Mouse (Mus musculus) kidney, postnatal 14 days (tissue): ENCODE measurements around the gene Dqx1.

Experiments
- DNase-seq: peaks from one replicate; pipeline ENCODE4 v3.0.0; 2022; ENCODE audit warnings: mixed read lengths

Dqx1 gene

DNA sequence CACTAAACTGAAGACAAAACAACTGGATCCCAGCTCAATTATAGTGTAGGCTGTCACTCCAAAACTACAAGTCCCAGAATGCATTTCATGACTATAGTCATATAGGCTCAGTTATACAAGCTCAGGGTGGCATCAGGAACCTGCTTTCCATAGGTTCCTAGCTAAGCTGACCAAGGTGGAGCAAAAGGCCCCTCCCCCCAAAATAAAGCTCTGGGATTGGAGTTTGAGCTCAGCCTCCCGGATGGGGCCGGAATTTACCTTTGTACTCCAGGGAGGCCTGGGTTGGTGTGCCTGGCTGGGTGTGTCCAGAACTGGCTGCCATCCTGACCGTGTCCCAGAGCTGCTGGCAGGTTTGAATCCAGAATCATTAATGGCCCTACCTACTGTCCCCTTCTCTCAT, at the start of gene Dqx1:
Gene Dqx1, plus strand, starts transcription at position 55 of the 400 bp plus-strand sequence.
- peak; percentile 87 for DNase-seq

DNA sequence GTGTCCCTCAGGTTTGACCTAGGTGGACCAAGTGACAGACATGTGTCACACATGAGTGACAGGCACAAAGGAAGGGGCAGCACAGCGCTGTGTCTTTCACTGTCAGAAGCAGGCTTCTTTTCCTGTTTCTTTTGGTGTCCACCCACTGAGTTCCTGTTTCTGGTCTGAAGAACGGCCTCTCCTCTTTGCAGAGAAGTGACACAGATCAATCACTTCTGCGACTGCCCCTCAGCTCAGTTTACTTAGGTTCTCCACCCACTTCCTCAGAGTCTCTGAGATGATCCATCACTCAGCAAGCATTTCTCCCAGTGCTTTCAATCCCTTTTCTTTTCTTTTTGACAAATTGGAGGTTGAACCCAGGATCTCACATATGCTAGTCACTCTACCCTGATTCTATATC, 49.0 kb upstream of the Dqx1 start:
- no peak for DNase-seq

DNA sequence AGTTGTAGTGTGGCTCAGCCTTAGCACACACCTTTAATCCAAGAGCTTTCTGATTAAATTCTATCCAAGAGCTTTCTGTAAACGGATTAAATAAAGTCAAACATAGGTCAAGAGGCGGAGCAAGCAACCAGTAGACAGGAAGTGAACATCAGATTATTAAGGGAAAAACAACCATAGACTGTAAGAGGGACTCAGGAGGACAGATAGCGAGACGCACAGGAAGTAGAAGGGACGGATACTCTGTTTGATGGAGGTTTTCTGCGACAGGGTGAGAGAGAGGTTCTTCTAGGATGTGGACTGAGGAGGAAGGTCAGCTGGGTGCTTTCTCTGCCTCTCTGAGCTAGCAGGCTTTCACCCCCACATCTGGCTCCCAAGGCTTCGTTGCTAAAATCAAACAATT, 47.6 kb upstream of the Dqx1 start:
- DNase-seq = no peak

DNA sequence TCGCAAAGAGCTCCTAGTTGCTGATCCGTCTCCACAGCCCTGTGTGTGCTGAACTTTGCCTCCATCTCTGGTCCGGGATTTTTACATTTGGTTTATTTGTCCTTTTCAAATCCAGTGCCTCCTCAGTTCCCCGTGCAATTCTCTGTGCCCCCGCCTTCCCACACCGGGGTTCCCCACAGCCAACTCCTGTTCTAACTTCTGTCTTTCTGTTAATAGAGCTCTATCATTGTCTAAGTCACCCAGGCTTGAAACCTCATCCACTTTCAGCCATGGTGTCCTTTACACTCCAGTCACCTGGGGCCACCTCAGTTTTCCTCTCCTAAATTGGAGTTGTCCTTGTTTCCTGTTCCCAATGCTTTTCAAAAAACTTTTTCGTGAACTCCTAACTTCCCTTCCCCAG, 46.4 kb upstream of the Dqx1 start:
- no peak for DNase-seq

DNA sequence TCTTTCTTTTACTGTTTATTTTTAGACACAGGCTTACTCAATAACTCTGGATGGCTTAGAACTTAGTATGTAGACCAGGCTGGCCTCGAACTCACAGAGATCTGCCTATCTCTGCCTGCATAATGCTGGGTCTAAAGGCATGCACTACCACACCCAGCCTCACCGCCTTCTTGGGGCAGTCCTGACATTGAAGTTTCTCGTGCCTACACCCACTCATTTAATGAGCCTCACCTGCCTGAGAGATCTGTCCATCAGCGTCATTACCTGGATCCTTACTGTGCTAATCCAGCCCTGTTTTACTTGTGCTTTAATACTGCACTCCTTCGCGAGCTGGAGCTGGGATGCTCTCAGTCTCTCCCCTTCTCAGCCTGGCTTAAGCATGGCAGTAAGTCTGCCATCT, 45.9 kb upstream of the Dqx1 start:
- no peak for DNase-seq

DNA sequence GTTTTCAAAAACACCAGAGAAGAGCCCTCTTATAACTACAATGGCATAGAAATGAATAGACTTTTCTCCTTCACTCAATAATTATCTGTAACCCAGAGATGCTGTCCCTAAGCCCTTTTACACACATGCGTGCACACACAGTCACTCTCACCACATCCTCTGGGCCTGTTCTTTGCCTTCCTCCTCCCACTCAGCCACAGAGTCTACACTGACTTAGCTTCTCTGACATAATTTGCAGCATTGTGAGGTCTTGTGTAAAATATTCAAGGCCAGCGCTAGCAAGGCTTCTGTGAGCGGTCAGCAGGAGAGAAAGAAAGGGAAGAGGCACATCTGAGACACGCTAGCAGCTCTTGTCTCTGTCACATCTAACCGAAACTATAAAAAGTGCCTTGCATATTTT, 44.2 kb upstream of the Dqx1 start:
- DNase-seq = no peak

DNA sequence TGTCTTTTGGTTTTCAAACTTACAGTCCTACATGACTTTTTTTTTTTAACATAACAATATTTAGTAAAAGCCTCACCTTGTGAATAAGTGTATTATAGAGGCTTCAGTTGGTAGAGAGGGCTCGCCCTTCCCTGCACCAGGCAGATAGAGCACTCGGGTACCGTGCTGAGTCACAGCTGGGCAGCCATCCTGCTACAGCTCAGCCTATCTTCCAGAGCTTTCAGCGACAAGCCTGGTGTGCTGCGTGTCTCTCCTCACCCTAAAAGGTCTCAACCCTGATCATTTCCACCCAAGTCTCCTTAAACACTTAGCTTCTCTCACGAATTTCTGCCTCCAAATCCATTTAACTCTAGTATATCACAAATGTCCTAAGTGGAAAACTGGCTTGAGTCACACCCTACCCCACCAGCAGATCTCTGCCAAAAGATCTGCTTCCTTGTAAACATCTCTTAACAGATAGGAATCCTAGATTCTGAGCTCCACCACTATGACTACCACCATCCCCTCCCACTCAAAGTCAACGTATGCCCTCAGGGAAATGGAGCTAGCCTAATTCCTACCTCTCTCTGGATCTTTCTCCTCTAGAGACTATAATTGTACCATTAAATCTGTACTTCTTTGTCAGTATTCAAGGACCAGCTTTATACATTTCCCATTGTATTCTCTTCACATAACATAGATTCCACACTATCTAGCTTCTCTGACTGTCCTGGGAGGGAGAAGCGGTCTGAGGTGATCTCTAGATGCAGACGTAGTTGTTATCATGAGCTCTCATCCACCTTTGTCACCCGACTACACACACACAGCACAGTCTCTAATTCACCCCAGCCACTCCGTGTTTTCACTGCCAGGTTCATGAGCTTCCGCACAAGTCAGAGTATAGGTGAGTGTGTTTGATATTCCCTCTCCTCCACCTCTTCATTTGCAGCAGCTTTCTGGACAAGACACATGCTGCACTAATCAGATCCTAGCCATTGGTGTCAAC, 42.9 kb upstream of the Dqx1 start:
- DNase-seq = no peak

DNA sequence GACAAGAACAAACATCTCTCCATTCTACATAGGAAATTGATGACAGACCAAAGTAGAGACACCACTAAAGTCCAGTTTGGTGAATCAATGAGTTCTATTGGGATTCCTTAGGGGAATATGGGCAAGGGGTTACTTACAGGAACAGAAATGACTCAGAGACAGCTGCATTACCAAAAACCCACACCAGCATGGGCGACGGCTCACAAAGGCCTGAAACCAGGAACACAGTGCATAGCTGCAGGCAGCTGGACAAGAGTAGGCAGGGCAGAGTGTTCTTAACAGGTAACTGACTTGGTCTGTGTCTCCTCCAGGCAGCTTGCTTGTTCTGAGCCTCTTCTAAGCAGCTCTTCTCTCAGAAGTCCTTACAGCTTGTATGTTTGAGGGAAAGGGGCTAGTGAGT, 41.9 kb upstream of the Dqx1 start:
- DNase-seq = no peak

DNA sequence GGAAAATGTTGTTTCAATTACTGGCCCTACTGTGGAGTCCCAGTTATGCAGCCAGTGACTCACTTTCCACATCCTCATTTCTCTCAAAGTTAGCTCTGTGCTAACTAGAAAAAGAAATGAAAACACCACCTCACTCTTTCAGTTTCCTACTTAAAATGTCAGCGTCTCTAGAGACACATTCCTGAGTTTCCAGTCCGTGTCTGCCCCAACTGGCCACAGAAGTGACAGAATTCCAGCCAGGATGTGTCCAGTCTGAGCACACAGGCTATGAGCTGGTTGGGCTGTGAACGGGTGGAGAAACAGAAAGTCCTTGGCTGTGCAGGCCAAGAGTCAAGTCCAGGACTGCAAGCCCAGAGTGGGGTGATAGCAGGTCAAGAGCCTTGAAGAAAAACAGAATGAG, 40.5 kb upstream of the Dqx1 start:
- DNase-seq = peak; percentile 41

DNA sequence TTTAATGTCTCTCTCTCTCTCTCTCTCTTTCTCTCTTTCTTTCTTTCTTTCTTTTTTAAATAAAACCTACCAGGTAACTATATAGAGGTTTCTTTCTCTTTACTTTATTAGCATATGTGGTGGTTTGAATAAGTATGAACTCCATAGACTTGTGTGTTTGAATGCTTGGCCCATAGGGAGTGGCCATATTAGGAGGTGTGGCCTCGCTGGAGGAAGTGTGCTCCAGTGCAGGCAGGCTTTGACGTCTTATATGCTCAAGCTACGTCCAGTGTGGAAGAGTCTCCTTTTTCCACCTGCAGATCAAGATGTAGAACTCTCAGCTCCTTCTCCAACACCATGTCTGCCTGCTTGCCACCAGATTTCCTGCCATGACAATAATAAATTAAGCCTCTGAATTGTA, 38.6 kb upstream of the Dqx1 start:
- no peak for DNase-seq

DNA sequence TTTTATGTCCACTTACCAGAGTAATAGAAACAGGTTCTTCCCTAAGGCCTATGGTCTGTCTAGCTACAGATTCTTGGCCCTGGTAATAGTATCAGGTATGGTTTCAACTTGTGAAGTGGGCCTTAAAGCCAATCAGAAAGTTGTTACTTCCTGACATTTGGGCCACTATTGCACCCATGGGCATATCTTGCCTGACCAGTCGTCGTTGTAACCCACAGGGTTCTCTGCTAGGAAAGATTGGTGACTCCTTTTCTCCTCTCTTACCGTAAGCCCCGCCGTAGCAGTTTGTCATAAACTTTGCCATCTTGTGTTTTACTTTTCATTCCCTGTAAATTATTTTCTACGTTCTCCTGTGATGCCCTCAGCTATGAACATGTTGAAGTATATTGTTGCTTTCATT, 37.5 kb upstream of the Dqx1 start:
- DNase-seq = no peak

DNA sequence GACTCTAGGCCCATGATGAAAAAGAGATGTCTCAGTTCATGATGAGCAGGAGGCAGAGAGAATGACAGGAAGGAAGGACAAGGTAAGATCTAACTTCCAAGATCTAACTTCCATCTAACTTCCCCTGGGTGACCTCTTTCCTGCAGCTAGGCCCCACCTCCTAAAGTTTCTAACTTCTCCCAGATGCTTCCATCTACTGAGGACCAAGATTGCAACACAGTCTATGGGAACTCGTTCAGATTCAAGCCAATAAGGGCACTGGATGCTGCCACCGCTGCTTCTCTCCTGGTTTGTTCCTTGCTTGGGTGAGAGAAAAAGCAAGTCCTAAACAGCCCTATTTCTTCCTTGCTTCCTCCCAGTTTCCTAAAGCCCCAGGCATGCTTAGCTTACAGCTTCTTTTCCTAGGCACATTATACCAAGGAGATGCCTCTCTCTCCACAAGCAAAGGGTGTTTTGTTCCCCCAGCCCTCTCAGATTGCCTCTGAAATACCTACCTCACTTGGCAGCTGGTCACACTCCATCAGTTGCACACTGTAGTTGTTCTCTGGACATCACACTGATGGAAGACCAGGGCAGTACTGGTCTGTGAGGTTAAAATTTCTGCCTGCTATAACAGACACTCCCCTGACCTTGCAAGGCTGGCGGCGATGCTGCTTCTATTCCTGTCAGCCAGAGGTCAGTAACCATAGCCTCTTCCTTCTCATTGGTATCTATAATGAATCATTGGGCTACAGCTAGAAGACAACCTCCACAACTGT, 36.6 kb upstream of the Dqx1 start:
- DNase-seq = no peak

DNA sequence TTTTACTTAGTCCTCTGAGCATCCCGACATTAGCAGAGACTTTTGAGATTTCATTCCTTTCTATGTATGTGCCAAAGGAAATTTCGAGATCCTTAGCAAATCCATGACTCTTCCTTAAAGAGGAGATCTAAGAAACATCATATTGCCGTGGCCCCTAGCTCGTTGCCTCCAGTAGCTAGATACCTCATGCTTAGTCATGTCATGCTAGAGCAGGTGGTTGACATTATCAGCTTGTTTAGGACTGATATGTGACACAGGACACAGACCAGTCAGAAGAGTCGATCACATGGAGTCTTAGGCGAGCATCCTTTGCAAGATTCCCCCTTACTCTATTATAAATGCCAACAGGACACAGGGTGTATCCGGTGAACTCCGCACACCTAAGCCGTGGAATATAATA, 34.6 kb upstream of the Dqx1 start:
- no peak for DNase-seq

DNA sequence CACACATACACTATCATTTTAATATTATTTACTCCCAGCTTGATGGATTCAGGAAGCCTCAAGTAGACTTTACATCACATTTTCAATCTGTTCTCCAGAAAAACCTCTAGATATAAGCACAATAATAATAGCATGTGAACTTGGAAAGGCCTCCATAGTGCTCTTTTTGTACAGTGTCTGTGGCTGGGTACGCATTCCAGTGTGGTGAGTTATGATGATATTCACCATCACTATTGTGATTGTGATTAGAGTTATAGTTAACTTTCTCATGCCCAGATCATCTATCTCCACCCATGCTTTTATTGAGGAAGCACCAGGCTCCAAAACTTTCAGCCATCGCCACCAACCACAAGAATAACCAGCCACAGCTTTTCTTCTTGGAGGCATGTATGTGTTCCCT, 33.9 kb upstream of the Dqx1 start:
- DNase-seq = no peak

DNA sequence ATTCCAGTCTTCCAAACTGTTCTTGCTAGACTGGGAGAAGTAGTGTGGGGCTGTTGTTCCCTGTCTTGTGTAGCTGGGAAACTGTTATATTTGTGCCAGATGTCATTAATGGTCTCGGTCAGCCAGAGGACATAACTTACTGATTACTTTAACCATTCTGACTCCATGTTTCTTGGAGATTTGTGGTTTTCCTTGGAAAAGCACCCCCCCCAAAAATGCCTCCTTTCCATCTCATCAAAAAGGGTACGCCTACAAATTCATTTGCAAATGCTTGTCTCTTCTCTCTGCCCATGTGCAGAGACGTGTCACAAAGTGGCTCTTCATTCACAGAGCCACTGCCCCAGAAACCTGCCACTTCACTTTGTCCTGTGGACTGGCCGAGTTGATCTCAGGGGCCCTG, 33.2 kb upstream of the Dqx1 start:
- no peak for DNase-seq

DNA sequence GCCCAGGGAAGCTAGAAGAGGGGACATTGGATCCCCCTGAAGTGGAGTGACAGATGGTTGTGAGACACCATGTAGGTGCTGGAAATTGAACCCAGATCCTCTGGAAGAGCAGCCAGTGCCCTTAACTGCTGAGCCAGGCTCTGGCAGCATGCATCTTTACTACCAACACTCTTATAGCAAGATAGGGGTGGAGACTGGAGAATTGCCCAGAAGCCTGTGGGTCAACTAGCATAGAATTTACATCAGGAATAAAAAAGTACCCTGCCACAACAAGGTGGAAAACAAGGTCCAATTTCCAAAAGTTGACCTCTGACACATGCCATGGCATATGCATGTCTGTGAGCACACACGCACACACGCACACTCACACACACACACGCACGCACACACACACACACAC, 32.4 kb upstream of the Dqx1 start:
- no peak for DNase-seq

DNA sequence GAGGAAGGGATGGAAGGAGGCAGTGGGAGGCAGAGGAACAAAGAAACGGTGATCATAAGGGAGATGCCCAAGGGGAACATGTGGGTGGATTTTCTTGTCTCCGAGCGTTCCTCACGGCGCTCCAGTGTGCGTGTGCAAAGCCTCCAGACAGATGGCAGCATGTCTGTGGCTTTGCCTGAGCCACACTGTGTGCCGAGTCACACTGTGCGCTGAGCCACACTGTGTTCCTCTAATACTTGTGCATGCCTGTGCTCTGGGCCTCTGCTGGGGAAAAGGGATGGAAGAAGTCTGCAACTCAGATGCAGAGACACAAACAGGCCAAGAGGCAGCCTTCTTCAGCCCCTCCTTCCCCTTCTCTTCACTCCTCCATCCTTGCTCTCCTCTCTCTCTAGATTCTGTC, 30.4 kb upstream of the Dqx1 start:
- DNase-seq = no peak

DNA sequence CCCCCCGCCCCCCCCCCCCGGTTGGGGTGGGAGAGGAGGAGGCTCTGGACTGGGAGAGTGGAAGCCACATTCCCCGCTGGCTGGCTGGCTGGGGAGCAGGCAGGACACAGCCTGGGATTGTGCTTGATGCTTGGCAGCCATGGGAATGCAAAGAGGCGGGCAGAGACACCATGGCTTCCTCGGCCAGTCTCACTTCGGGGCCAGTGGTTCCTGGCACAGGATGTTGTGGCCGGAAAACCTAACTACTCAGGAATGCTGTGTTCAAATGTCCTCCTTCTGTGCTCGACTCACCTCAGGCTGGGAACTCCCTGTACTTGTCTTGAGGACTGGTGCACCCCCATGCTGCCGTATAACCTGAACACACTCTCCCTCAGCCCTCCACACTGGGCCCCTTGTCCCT, 29.9 kb upstream of the Dqx1 start:
- DNase-seq = no peak

DNA sequence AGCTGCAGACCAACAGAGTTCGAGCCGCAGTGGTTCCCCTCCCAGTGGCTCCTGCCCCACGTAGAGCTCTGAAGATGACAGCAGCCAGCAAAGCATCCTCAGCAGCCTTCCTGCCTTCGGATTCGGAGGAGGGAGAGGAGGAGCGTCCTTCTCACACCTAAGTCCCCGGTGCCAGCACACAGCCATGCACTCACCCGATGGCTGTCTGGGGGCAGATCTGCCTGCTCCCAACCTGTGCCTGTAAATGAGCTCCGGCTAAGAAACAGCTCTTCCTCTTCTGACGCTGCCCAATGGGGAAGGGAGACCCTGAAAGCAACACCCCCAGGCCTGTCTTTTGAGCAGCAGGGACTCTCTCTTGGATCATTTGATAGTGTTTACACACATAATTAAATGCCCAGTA, 27.9 kb upstream of the Dqx1 start:
- no peak for DNase-seq

DNA sequence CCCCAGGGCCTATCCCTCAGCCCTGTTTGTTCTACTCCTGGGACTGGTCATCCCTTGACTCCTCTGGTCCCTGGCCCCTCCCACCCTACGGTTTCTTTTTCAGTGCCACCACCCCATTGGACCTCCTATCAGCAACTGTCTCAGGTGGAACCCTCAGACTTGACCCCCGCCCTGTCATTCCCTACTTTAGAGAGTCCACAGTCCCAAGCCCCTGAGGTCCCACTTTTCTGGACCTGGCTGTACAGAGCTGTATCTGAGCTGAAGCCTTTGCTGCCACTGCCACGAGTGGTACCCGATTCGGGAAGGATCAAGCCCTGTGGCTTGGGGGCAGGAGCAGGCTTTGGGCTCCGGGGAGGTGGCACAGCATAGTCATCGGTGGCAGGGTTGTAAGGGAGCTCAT, 26.5 kb upstream of the Dqx1 start:
- no peak for DNase-seq

DNA sequence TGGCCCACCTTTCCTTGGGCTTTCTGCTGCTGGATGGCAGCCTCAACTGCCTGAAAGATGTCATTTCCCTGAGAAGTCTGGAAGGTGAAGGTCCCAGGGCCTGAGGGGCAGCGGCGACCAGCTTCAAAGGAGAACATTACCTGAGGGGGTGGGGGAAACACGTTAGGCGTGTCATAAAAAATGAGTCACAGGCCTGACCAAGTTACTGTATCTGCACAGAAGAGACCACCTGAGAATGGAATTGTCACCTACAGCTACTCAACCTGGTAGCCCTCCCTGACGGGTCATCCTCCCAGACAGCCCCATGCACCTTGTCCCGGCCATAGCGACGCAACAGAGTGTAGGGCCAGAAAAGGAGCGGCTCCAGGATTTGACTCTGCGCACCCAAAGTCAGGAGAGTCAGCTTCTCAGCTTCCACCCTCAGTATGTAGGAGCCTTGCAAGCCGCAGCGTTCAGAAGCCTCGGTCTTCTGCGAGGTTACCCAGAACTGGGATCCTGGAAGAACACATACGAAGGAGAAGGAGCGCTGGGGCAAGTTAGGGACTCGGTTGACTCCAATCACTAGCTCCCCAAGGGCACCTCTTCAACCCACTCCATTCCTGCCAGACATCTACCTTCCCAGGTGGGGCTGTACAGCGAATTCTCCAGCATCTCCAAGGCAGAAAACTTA, 25.6 kb upstream of the Dqx1 start:
- DNase-seq = no peak

DNA sequence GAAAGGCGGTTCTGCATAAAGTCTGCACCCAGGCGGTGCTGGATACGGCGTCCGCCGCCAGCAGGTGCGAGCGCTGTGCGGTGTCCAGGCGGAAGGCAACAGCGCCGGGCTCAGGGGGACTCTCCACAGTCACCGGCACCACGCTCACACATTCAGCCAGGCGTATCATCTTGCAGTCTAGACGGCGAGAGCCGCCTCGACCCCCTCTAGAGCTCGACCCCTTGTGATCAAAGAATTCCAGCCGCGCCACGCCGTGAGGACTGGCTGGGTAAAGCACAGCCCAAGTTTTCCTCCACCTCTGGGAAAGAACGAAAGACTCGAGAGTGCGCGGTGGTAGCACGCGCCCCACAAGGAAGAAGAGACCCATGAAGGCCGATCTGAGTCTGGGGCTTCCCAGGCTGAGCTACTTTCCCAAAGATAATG, 24.9 kb upstream of the Dqx1 start:
- DNase-seq = peak; percentile 55
